Mouse (Mus musculus): ENCODE data around the gene Rmi1. TPM values are rescaled to one million over a fixed set of nuclear protein-coding genes. Genes with fewer than 3 reads are reported as not detected.
"Not testable (repeated sequence)": the region's sequence is repeated elsewhere in the genome, so short reads cannot be mapped to it uniquely, and the experiment has no call there.

Gene Rmi1
- total RNA-seq, 2 experiments from 2014 or later: 12.6 to 13.1 TPM

- not testable (repeated sequence) for DNase-seq (ENCODE audit: low spot score in 2 of 2)
These were observed 56.8 kb downstream of the Rmi1 start for GRCm38 (mm10) chr13:58458811-58459210.

Small RNA genes within 50 kb of the gene (microRNA-seq; reads per million reads assigned to microRNA genes)
- 21.2 reads per million, percentile 35 among the genes with 10 or more reads in this experiment for gene Mir7-1

Other genes with a start within 250 kb of the Rmi1 start
- gene Idnk, start 244.6 kb upstream of the Rmi1 start, total RNA-seq (2021): 10 to 100 TPM; 10.8 to 13.9 TPM
- gene Ubqln1, start 186.6 kb upstream of the Rmi1 start, total RNA-seq (2021): 10 to 100 TPM; 66.4 to 70.1 TPM
- 10 to 100 TPM; 35.1 to 40.8 TPM for gene Gkap1, start 126.5 kb upstream of the Rmi1 start, total RNA-seq (2021)
- 1 to 10 TPM in 1 of 2 experiments, under 1 TPM in 1; 0.81 to 1.0 TPM for gene Kif27, start 43.1 kb upstream of the Rmi1 start, total RNA-seq (2021)
- 10 to 100 TPM; 15.1 to 16.9 TPM for gene 2210016F16Rik, start 17.0 kb upstream of the Rmi1 start, total RNA-seq (2021)
- 100 to 1,000 TPM; 661 to 709 TPM for gene Hnrnpk, start 1.1 kb downstream of the Rmi1 start, total RNA-seq (2021)
- gene Slc28a3, start 208.6 kb downstream of the Rmi1 start, total RNA-seq (2021): not detected